Mouse (Mus musculus): ENCODE data around the gene Zfp715. TPM values are rescaled to one million over a fixed set of nuclear protein-coding genes. Genes with fewer than 3 reads are reported as not detected.

Gene Zfp715
- polyA plus RNA-seq, 1 experiment from 2014 or later, result 9.7 TPM

DNA sequence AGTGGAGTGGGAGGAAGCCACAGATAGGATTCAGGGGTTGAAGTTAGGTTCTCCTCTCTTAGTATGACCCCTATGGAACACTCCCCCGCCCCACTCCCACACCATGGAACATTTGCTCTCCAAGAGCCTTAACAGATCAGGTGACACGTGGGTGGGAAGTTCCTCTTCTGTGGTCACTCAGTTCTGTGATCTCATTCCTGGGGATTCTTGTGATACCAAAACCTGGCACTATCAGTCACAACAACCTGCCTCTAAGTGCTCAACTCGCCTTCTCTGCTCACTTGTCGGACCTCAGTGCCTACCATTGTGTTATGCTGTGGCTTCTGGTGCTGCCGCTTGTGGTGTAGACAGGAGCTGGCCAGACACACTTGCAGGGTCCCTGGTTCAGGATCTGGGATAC, 30.1 kb upstream of the Zfp715 start:
- no peaks in the 10 kb centered on the region for H3K4me1 ChIP-seq (ENCODE audit: insufficient read depth, low read depth, low read length)
- 59% methylated on average over 5 of the region's 5 CpGs for whole genome bisulfite sequencing
- no peaks in the 10 kb centered on the region for H3K27me3 ChIP-seq (replicated peaks; ENCODE audit: insufficient read depth, low read length)
- DNase-seq (ENCODE audit: low spot score), result no peak
- no peak overlapping the region for H3K27ac ChIP-seq (ENCODE audit: low read length)
- H3K4me2 ChIP-seq (replicated peaks; ENCODE audit: low read depth, low read length), result no peak overlapping the region
- TF ChIP-seq CTCF (IDR thresholded peaks at IDR 0.05), result no peak
- no peak for TF ChIP-seq EP300 (IDR thresholded peaks at IDR 0.05)
- no peaks in the 10 kb centered on the region for H3K9me3 ChIP-seq (ENCODE audit: low read length)
- H3K4me3 ChIP-seq (ENCODE audit: low read depth, low read length), result no peak overlapping the region
- no peak for ATAC-seq
- H3K9ac ChIP-seq (replicated peaks; ENCODE audit: low read depth), result no peak overlapping the region
- H3K36me3 ChIP-seq (ENCODE audit: insufficient read depth, low read length), result no peaks in the 10 kb centered on the region

DNA sequence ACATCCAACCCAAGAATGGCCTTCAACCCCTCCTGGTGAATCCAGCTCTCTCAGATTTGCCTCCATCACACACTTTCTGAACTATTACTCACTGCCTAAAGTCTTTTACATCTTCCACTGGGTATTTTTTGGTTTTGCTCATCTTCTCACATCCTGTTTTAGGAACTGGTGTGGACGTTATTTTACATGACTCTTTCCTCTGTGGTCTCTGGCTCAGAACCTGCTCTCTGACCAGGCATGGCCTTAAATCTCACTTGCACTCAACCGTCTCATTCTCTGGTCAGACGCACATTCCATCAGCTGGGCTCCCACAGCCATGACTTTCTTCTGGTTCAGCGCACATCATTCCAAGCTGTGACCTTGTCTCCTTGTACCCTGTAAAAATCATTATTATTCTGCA, 27.7 kb upstream of the Zfp715 start:
- H3K9ac ChIP-seq (replicated peaks; ENCODE audit: low read depth), result no peak overlapping the region
- 70% methylated on average over 4 of the region's 4 CpGs for WGBS
- ATAC-seq, result no peak
- TF ChIP-seq EP300 (IDR thresholded peaks at IDR 0.05) (no peak), CTCF (IDR thresholded peaks at IDR 0.05) (no peak)
- H3K4me1 ChIP-seq (ENCODE audit: insufficient read depth, low read depth, low read length), result no peaks in the 10 kb centered on the region
- H3K4me3 ChIP-seq (ENCODE audit: low read depth, low read length), result no peak overlapping the region
- no peak overlapping the region for H3K27ac ChIP-seq (ENCODE audit: low read length)
- no peak overlapping the region for H3K4me2 ChIP-seq (replicated peaks; ENCODE audit: low read depth, low read length)
- H3K36me3 ChIP-seq (ENCODE audit: insufficient read depth, low read length), result no peaks in the 10 kb centered on the region
- DNase-seq (ENCODE audit: low spot score), result no peak
- H3K27me3 ChIP-seq (replicated peaks; ENCODE audit: insufficient read depth, low read length), result no peaks in the 10 kb centered on the region
- no peaks in the 10 kb centered on the region for H3K9me3 ChIP-seq (ENCODE audit: low read length)

DNA sequence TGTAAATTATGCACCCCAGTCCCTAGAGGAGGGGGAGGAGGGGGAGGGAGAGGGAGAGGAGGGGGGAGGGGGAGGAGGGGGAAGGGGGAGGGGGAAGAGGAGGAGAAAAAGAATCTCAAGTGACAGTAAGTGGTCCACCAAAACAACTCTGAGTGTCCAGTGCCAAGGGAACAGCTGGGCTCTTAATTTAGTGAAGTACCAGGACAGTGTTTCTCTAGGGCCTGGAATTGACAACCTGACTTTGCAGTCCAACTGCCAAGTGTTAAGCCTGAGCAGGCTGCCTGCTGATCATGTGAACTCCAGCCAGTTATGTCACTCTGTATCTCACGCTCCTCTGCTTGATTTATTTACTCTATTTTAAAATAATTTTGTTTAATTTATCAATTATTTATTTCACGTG, 20.8 kb upstream of the Zfp715 start:
- ATAC-seq (no peak), DNase-seq (ENCODE audit: low spot score) (no peak)
- H3K9me3 ChIP-seq (ENCODE audit: low read length), result no peaks in the 10 kb centered on the region
- H3K36me3 ChIP-seq (ENCODE audit: insufficient read depth, low read length), result no peaks in the 10 kb centered on the region
- no peak overlapping the region for H3K9ac ChIP-seq (replicated peaks; ENCODE audit: low read depth)
- no peaks in the 10 kb centered on the region for H3K27me3 ChIP-seq (replicated peaks; ENCODE audit: insufficient read depth, low read length)
- H3K4me2 ChIP-seq (replicated peaks; ENCODE audit: low read depth, low read length), result no peak overlapping the region
- WGBS, result 40% methylated on average over 2 of the region's 2 CpGs
- H3K27ac ChIP-seq (ENCODE audit: low read length), result no peak overlapping the region
- no peak for TF ChIP-seq CTCF (IDR thresholded peaks at IDR 0.05)
- no peak for TF ChIP-seq EP300 (IDR thresholded peaks at IDR 0.05)
- no peak overlapping the region for H3K4me3 ChIP-seq (ENCODE audit: low read depth, low read length)
- H3K4me1 ChIP-seq (ENCODE audit: insufficient read depth, low read depth, low read length), result no peaks in the 10 kb centered on the region

DNA sequence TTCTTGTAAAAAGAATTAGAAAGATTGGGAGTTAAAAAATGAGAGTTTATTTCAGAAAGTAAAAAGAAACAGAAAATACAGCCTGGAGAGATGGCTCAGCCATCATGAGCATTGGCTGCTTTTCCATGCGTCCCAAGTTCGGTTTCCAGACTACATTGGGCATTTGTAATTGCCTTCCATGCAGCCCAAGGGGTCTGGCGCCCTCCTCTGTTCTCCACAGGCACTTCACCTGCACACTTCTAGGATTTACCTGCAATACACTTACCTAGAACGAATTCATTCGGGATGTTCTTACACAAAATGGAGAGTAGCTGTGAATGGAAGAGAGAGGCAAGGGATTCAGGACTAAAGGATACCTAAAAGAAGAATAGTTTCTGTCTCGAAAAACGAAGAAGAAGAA, 20.1 kb upstream of the Zfp715 start:
- TF ChIP-seq CTCF (IDR thresholded peaks at IDR 0.05) (peak; percentile 68), EP300 (IDR thresholded peaks at IDR 0.05) (no peak)
- H3K9ac ChIP-seq (replicated peaks; ENCODE audit: low read depth), result no peak overlapping the region
- H3K4me1 ChIP-seq (ENCODE audit: insufficient read depth, low read depth, low read length), result no peaks in the 10 kb centered on the region
- no peaks in the 10 kb centered on the region for H3K9me3 ChIP-seq (ENCODE audit: low read length)
- no peaks in the 10 kb centered on the region for H3K36me3 ChIP-seq (ENCODE audit: insufficient read depth, low read length)
- ATAC-seq (no peak), DNase-seq (ENCODE audit: low spot score) (peak; percentile 18)
- H3K27ac ChIP-seq (ENCODE audit: low read length), result no peak overlapping the region
- WGBS, result 35% methylated on average over 5 of the region's 7 CpGs
- no peaks in the 10 kb centered on the region for H3K27me3 ChIP-seq (replicated peaks; ENCODE audit: insufficient read depth, low read length)
- no peak overlapping the region for H3K4me2 ChIP-seq (replicated peaks; ENCODE audit: low read depth, low read length)
- no peak overlapping the region for H3K4me3 ChIP-seq (ENCODE audit: low read depth, low read length)

DNA sequence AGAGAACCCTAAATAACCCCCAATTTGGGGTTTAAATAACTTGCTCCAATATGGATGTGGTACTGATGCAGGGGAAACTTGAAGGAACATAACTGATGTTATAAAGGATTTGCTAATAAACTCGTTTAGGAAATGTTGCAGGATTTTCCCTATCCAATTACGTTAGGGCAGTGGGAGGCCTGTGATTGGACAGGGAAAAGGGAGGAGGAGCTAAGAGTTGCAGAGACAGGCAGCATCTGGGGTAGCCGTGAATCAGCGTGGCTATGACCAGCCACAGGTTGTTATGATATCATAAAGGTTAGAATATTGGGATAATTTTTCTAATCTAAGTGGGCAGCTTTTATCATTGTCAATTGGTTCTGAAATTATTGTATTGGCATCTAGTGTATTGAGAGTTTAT, 15.0 kb upstream of the Zfp715 start:
- ATAC-seq, result no peak
- Histone ChIP-seq H3K4me1 (ENCODE audit: insufficient read depth, low read depth, low read length) (no peaks in the 10 kb centered on the region), H3K9me3 (ENCODE audit: low read length) (no peaks in the 10 kb centered on the region), H3K27ac (ENCODE audit: low read length) (no peak overlapping the region), H3K4me3 (ENCODE audit: low read depth, low read length) (no peak overlapping the region), H3K36me3 (ENCODE audit: insufficient read depth, low read length) (no peaks in the 10 kb centered on the region), H3K9ac (replicated peaks; ENCODE audit: low read depth) (no peak overlapping the region), H3K27me3 (replicated peaks; ENCODE audit: insufficient read depth, low read length) (no peaks in the 10 kb centered on the region), H3K4me2 (replicated peaks; ENCODE audit: low read depth, low read length) (no peak overlapping the region)
- 50% methylated on average over 4 of the region's 4 CpGs for WGBS
- no peak for TF ChIP-seq EP300 (IDR thresholded peaks at IDR 0.05)
- TF ChIP-seq CTCF (IDR thresholded peaks at IDR 0.05), result no peak
- DNase-seq (ENCODE audit: low spot score), result no peak

DNA sequence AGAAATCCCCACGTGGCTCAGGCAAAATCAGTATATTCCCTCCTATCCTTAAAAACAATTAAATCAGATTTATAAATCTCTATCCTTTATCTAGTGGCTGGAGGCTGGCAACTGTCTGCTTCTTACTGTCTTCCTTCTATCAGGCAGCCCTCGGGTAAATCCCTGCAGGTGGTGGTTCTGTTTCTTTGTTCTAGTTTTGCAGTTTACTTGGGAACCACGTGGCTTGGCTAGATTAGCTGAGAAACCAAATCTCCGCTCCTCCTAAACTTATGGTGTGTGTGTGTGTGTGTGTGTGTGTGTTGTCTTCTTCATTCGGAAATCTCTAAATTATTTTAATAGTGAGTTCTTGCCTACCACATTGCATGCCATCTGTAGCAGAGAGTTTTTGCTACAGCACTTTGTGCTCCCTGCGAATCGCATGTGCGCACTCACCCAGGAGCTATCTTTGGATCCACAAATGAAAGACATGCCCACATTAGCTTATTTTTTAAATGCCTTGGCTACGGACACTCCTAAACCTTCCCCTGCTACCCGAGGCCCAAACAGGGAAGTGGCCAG, 13.2 kb upstream of the Zfp715 start:
- H3K4me1 ChIP-seq (ENCODE audit: insufficient read depth, low read depth, low read length), result no peaks in the 10 kb centered on the region
- no peak overlapping the region for H3K9ac ChIP-seq (replicated peaks; ENCODE audit: low read depth)
- H3K36me3 ChIP-seq (ENCODE audit: insufficient read depth, low read length), result no peaks in the 10 kb centered on the region
- no peaks in the 10 kb centered on the region for H3K27me3 ChIP-seq (replicated peaks; ENCODE audit: insufficient read depth, low read length)
- DNase-seq (ENCODE audit: low spot score) (no peak), ATAC-seq (no peak)
- H3K27ac ChIP-seq (ENCODE audit: low read length), result no peak overlapping the region
- H3K4me2 ChIP-seq (replicated peaks; ENCODE audit: low read depth, low read length), result no peak overlapping the region
- H3K4me3 ChIP-seq (ENCODE audit: low read depth, low read length), result no peak overlapping the region
- TF ChIP-seq CTCF (IDR thresholded peaks at IDR 0.05) (no peak), EP300 (IDR thresholded peaks at IDR 0.05) (no peak)
- H3K9me3 ChIP-seq (ENCODE audit: low read length), result no peaks in the 10 kb centered on the region
- 56% methylated on average over 10 of the region's 10 CpGs for WGBS
